Mouse (Mus musculus): ENCODE data around the gene Ltk. TPM values are rescaled to one million over a fixed set of nuclear protein-coding genes. Genes with fewer than 3 reads are reported as not detected.
A peak's percentile ranks its signal among the peaks of the same experiment; 100 is the strongest.
"Not testable (repeated sequence)": the region's sequence is repeated elsewhere in the genome, so short reads cannot be mapped to it uniquely, and the experiment has no call there.

Ltk gene
- polyA plus RNA-seq, 2 experiments, result 0.05 to 0.08 TPM

GRCm38 (mm10) chr2:119727762-119728416, 32.3 kb downstream of the Ltk start:
- TF ChIP-seq CTCF (IDR thresholded peaks at IDR 0.05; ENCODE audit: low read depth) (no peak), EP300 (IDR thresholded peaks at IDR 0.05; ENCODE audit: low read depth) (peak; percentile 75)
- Histone ChIP-seq H3K4me1 (replicated peaks; ENCODE audit: control insufficient read depth in 2 of 2, insufficient read depth in 2 of 2, low read length in 1 of 2) (peaks cover 16% of the 10 kb centered on the region in 2 experiments), H3K27me3 (ENCODE audit: control insufficient read depth, insufficient read depth, low read length) (no peaks in the 10 kb centered on the region), H3K9me3 (ENCODE audit: control insufficient read depth, low read length) (no peaks in the 10 kb centered on the region), H3K36me3 (replicated peaks; ENCODE audit: control insufficient read depth, insufficient read depth, low read depth) (peaks cover 42% of the 10 kb centered on the region), H3K9ac (replicated peaks) (no peak overlapping the region), H3K27ac (peak overlapping the region; percentile 44), H3K4me2 (ENCODE audit: low read depth) (peak overlapping the region; percentile 41), H3K4me3 (ENCODE audit: insufficient read depth in 1 of 2, low read depth in 2 of 2, low read length in 2 of 2) (no peak overlapping the region)
- ATAC-seq (ENCODE audit: insufficient read depth) (peak; percentile 91), DNase-seq (ENCODE audit: low read depth in 3 of 3, low spot score in 3 of 3) (peak; percentile 64 to 66 (median 65))
- 37% methylated on average over 3 of the region's 3 CpGs for WGBS (ENCODE audit: insufficient replicate concordance)

GRCm38 (mm10) chr2:119721070-119721469, 39.2 kb downstream of the Ltk start:
- H3K9me3 ChIP-seq (ENCODE audit: control insufficient read depth, low read length), result no peaks in the 10 kb centered on the region
- no peak overlapping the region for H3K27ac ChIP-seq
- H3K27me3 ChIP-seq (ENCODE audit: control insufficient read depth, insufficient read depth, low read length), result no peaks in the 10 kb centered on the region
- TF ChIP-seq EP300 (IDR thresholded peaks at IDR 0.05; ENCODE audit: low read depth) (no peak), CTCF (IDR thresholded peaks at IDR 0.05; ENCODE audit: low read depth) (no peak)
- H3K4me2 ChIP-seq (ENCODE audit: low read depth), result no peak overlapping the region
- H3K4me3 ChIP-seq (ENCODE audit: insufficient read depth in 1 of 2, low read depth in 2 of 2, low read length in 2 of 2), result no peak overlapping the region
- peaks cover 34% of the 10 kb centered on the region for H3K36me3 ChIP-seq (replicated peaks; ENCODE audit: control insufficient read depth, insufficient read depth, low read depth)
- ATAC-seq (ENCODE audit: insufficient read depth) (no peak), DNase-seq (ENCODE audit: low read depth in 3 of 3, low spot score in 3 of 3) (no peak)
- H3K9ac ChIP-seq (replicated peaks), result no peak overlapping the region
- peaks cover 0 to 3% of the 10 kb centered on the region in 2 experiments; a peak in 1 of 4 replicates for H3K4me1 ChIP-seq (replicated peaks; ENCODE audit: control insufficient read depth in 2 of 2, insufficient read depth in 2 of 2, low read length in 1 of 2)
- 84% methylated on average over 8 of the region's 8 CpGs for WGBS (ENCODE audit: insufficient replicate concordance)

- not testable (repeated sequence) for H3K9ac ChIP-seq (replicated peaks); H3K4me3 ChIP-seq (ENCODE audit: insufficient read depth in 1 of 2, low read depth in 2 of 2, low read length in 2 of 2); H3K27me3 ChIP-seq (ENCODE audit: control insufficient read depth, insufficient read depth, low read length); H3K4me1 ChIP-seq (replicated peaks; ENCODE audit: control insufficient read depth in 2 of 2, insufficient read depth in 2 of 2, low read length in 1 of 2); H3K4me2 ChIP-seq (ENCODE audit: low read depth); H3K9me3 ChIP-seq (ENCODE audit: control insufficient read depth, low read length); DNase-seq (ENCODE audit: low read depth in 3 of 3, low spot score in 3 of 3); H3K27ac ChIP-seq; ATAC-seq (ENCODE audit: insufficient read depth)
- H3K36me3 ChIP-seq (replicated peaks; ENCODE audit: control insufficient read depth, insufficient read depth, low read depth), result peaks cover 13% of the 10 kb centered on the region
- WGBS (ENCODE audit: insufficient replicate concordance), result 78% methylated on average over 2 of the region's 2 CpGs
Measured at GRCm38 (mm10) chr2:119715868-119716267, 44.4 kb downstream of the Ltk start.

GRCm38 (mm10) chr2:119710011-119710410, 50.2 kb downstream of the Ltk start:
- Histone ChIP-seq H3K27ac (no peak overlapping the region), H3K27me3 (ENCODE audit: control insufficient read depth, insufficient read depth, low read length) (no peaks in the 10 kb centered on the region), H3K4me2 (ENCODE audit: low read depth) (no peak overlapping the region), H3K4me3 (ENCODE audit: insufficient read depth in 1 of 2, low read depth in 2 of 2, low read length in 2 of 2) (no peak overlapping the region), H3K9me3 (ENCODE audit: control insufficient read depth, low read length) (no peaks in the 10 kb centered on the region), H3K4me1 (replicated peaks; ENCODE audit: control insufficient read depth in 2 of 2, insufficient read depth in 2 of 2, low read length in 1 of 2) (no peaks in the 10 kb centered on the region), H3K36me3 (replicated peaks; ENCODE audit: control insufficient read depth, insufficient read depth, low read depth) (peaks cover 13% of the 10 kb centered on the region), H3K9ac (replicated peaks) (no peak overlapping the region)
- 67% methylated on average over 3 of the region's 3 CpGs for WGBS (ENCODE audit: insufficient replicate concordance)
- DNase-seq (ENCODE audit: low read depth in 3 of 3, low spot score in 3 of 3), result no peak
- no peak for TF ChIP-seq EP300 (IDR thresholded peaks at IDR 0.05; ENCODE audit: low read depth)
- TF ChIP-seq CTCF (IDR thresholded peaks at IDR 0.05; ENCODE audit: low read depth), result no peak
- no peak for ATAC-seq (ENCODE audit: insufficient read depth)

- no peak overlapping the region for H3K4me2 ChIP-seq (ENCODE audit: low read depth)
- no peaks in the 10 kb centered on the region for H3K4me1 ChIP-seq (replicated peaks; ENCODE audit: control insufficient read depth in 2 of 2, insufficient read depth in 2 of 2, low read length in 1 of 2)
- H3K36me3 ChIP-seq (replicated peaks; ENCODE audit: control insufficient read depth, insufficient read depth, low read depth), result peaks cover 13% of the 10 kb centered on the region
- H3K27ac ChIP-seq, result no peak overlapping the region
- TF ChIP-seq EP300 (IDR thresholded peaks at IDR 0.05; ENCODE audit: low read depth) (no peak), CTCF (IDR thresholded peaks at IDR 0.05; ENCODE audit: low read depth) (no peak)
- DNase-seq (ENCODE audit: low read depth in 3 of 3, low spot score in 3 of 3) (no peak), ATAC-seq (ENCODE audit: insufficient read depth) (no peak)
- 82% methylated on average over 3 of the region's 3 CpGs for WGBS (ENCODE audit: insufficient replicate concordance)
- H3K9ac ChIP-seq (replicated peaks), result no peak overlapping the region
- no peaks in the 10 kb centered on the region for H3K27me3 ChIP-seq (ENCODE audit: control insufficient read depth, insufficient read depth, low read length)
- H3K9me3 ChIP-seq (ENCODE audit: control insufficient read depth, low read length), result no peaks in the 10 kb centered on the region
- no peak overlapping the region for H3K4me3 ChIP-seq (ENCODE audit: insufficient read depth in 1 of 2, low read depth in 2 of 2, low read length in 2 of 2)
Measured at GRCm38 (mm10) chr2:119707676-119708075, 52.6 kb downstream of the Ltk start.
